Mouse (Mus musculus) bone marrow macrophage, adult 2 months (primary cell): Measurements from ENCODE around the gene Selplg.

Experiments used
- CTCF ChIP-seq: IDR thresholded peaks from 2 replicates; pipeline ENCODE4 v1.5.1; 2012; ENCODE audit warnings: low read depth, mild to moderate bottlenecking, low read length, moderate library complexity
- POLR2A ChIP-seq: IDR thresholded peaks from 2 replicates; pipeline ENCODE4 v1.6.1; 2012; ENCODE audit warnings: mild to moderate bottlenecking, low read depth, low read length, borderline replicate concordance

- TF ChIP-seq POLR2A (no peak), CTCF (no peak)
Observed at GRCm38 (mm10) chr5:113846656-113847055, 14.2 kb upstream of the Selplg start.
